Mouse (Mus musculus) limb, embryonic 14.5 days (tissue): ENCODE data around the gene Ranbp10. TPM values are rescaled to one million over a fixed set of nuclear protein-coding genes. Genes with fewer than 3 reads are reported as not detected.

ENCODE experiments used
- ATAC-seq: fragments of 200-750 bp; cut with Nextera tagmentation; 2 replicates; pipeline ENCODE4 v1.8.0; 2017; ENCODE audit warnings: low read depth, moderate number of reproducible peaks, moderate TSS enrichment; ENCODE audit not compliant: low FRiP score
- DNase-seq: peaks from one replicate; pipeline ENCODE4 v3.0.0-alpha.2; 2015; ENCODE audit warnings: low spot score
- H3K27ac ChIP-seq: fragments of 300-500 bp; sonication (generic); replicated peaks from 2 replicates; pipeline ENCODE4 v1.5.1; 2014; ENCODE audit warnings: low read depth, mild to moderate bottlenecking, low read length, moderate library complexity, mixed read lengths
- H3K27me3 ChIP-seq: fragments of 300-500 bp; sonication (generic); 2 replicates; pipeline ENCODE4 v1.6.1; 2014; ENCODE audit warnings: low read length, mixed read lengths; ENCODE audit not compliant: control insufficient read depth, insufficient read depth
- H3K36me3 ChIP-seq: fragments of 300-500 bp; sonication (generic); 2 replicates; pipeline ENCODE4 v1.6.1; 2014; ENCODE audit warnings: mild to moderate bottlenecking, low read length, moderate library complexity, mixed read lengths; ENCODE audit not compliant: control insufficient read depth, insufficient read depth
- H3K4me1 ChIP-seq: fragments of 300-500 bp; sonication (generic); 2 replicates; pipeline ENCODE4 v1.6.1; 2014; ENCODE audit warnings: antibody characterized with exemption, low read length, mixed read lengths; ENCODE audit not compliant: control insufficient read depth, insufficient read depth
- H3K4me2 ChIP-seq: fragments of 300-500 bp; sonication (generic); replicated peaks from 2 replicates; pipeline ENCODE4 v1.6.1; 2014; ENCODE audit warnings: low read depth, mild to moderate bottlenecking, low read length, moderate library complexity; ENCODE audit not compliant: severe bottlenecking
- H3K4me3 ChIP-seq: fragments of 300-500 bp; sonication (generic); replicated peaks from 2 replicates; pipeline ENCODE4 v1.5.1; 2014; ENCODE audit warnings: low read length
- H3K9ac ChIP-seq: fragments of 300-500 bp; sonication (generic); 2 replicates; pipeline ENCODE4 v1.6.1; 2014; ENCODE audit warnings: mild to moderate bottlenecking, low read depth, low read length, moderate library complexity; ENCODE audit not compliant: severe bottlenecking
- H3K9me3 ChIP-seq: fragments of 300-500 bp; sonication (generic); 2 replicates; pipeline ENCODE4 v1.6.1; 2016; ENCODE audit warnings: low read length; ENCODE audit not compliant: control insufficient read depth
- POLR2A ChIP-seq: fragments of 200-500 bp; IDR thresholded peaks from 2 replicates; pipeline ENCODE4 v1.8.0; 2012; ENCODE audit warnings: inconsistent platforms, mild to moderate bottlenecking, moderate library complexity, borderline replicate concordance; ENCODE audit not compliant: insufficient read depth, insufficient read length; ENCODE audit errors: extremely low read depth
- WGBS: fragments of 180-500 bp; shearing (Covaris S2); extraction: QIAGEN DNeasy Blood & Tissue Kit; methylation state at CpG from one replicate; pipeline ENCODE4 v1.1.7; 2014; 5-methylcytosine and 5-hydroxymethylcytosine counted together
- polyA plus RNA-seq, 2 experiments: library from polyadenylated mRNA; depleted of rRNA in 1 of 2; stranded (reverse) in 1 of 2; unstranded in 1 of 2; fragments of >200 nt; fragmentation: Nextera tagmentation in 1 of 2; extraction: Ambion mirVana in 1 of 2; gene quantifications; 2 replicates each; pipeline versions ENCODE4 v1.2.1 to v1.2.3; 2012 to 2014

Ranbp10 gene
- polyA plus RNA-seq, 2 experiments = 12.2 to 31.3 TPM

DNA sequence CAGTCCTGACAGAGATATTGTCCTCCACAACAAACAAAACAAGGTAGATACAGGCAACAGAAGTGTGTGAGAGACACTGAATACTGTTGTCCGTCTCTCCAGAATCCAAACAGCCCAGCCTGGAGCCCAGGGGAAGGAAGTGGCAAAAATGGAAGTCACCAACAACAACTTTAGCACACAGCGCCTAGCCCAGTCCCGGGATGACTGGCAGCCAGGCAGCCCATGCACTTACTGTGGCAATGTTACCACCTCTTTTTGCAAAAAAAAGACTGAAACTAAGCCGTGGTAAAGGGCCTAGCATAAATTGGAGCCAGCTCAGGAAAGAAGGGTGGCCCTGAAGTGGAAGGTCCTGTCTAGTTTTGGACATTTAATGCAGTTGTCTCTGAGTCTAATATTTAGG, 771 bp downstream of the Ranbp10 start:
- no peak for ATAC-seq

DNA sequence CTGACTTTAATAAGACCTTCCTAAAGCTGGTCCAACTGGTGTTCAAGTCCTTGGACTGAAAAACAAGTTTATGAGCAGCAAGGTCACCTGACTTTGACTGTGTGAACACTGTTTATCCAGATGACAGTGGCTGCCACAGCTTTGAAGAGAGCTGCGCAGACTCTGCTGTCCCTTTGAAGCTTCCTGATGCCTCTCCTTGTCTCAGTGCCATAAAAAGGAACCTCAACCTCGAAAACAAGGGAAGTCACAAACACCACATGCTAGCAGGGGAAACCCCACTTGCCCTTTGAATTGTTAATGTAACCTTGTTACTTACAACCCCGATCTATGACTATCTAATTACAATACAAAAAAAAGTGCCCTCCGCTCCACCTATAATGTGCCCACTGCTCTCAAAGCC, 1.6 kb downstream of the Ranbp10 start:
- ATAC-seq (no peak), DNase-seq (no peak)
- no peak for TF ChIP-seq POLR2A
- Histone ChIP-seq H3K27me3 (no peaks in the 10 kb centered on the region), H3K36me3 (peaks cover 37% of the 10 kb centered on the region), H3K4me3 (no peak overlapping the region), H3K4me1 (peaks cover 4% of the 10 kb centered on the region; the same call in 1 of the 2 replicates), H3K4me2 (peak overlapping the region; percentile 80), H3K9me3 (no peaks in the 10 kb centered on the region), H3K27ac (no peak overlapping the region), H3K9ac (no peak overlapping the region)
- whole genome bisulfite sequencing = 69% methylated on average over 4 of the region's 4 CpGs

More for the DNA sequence above, 771 bp downstream of the Ranbp10 start:
- Histone ChIP-seq H3K4me3 (peak overlapping the region; percentile 97), H3K4me2 (peak overlapping the region; percentile 80), H3K27ac (0 out of 2 replicates have a peak overlapping the region, but pooled peaks have one; percentile 26), H3K9me3 (no peaks in the 10 kb centered on the region), H3K4me1 (peaks cover 4% of the 10 kb centered on the region; the same call in 1 of the 2 replicates), H3K27me3 (no peaks in the 10 kb centered on the region), H3K36me3 (peaks cover 28% of the 10 kb centered on the region), H3K9ac (peak overlapping the region; percentile 88)
- WGBS = 11% methylated on average over 4 of the region's 4 CpGs
- TF ChIP-seq POLR2A = no peak
- no peak for DNase-seq

DNA sequence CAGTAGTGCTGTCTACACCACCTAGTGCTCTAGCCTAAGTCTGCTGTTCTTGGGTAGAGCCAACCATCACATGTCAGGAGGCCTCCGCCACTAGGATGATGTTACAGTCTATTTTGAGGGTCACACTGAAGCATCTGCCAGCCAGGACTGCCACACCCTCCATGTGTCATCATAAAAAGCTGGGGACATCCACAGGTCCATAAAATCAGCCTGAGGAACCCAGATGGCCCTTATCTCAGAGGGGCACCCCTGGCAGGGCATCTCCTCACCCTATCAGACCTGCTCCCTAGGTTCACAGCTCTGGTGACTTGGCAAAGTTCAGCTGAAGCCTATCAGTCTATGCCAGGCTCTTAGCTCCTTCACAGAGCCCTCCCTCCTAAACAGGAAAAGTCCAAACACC, 6.2 kb downstream of the Ranbp10 start:
- no peaks in the 10 kb centered on the region for H3K27me3 ChIP-seq
- TF ChIP-seq POLR2A = no peak
- H3K9ac ChIP-seq = no peak overlapping the region
- no peak for DNase-seq
- H3K9me3 ChIP-seq = no peaks in the 10 kb centered on the region
- no peak overlapping the region for H3K4me2 ChIP-seq
- peaks cover 47% of the 10 kb centered on the region for H3K36me3 ChIP-seq
- peaks cover 2% of the 10 kb centered on the region; the same call in 1 of the 2 replicates for H3K4me1 ChIP-seq
- no peak overlapping the region for H3K27ac ChIP-seq
- 100% methylated on average over 1 of the region's 1 CpGs for WGBS
- no peak for ATAC-seq
- no peak overlapping the region for H3K4me3 ChIP-seq

DNA sequence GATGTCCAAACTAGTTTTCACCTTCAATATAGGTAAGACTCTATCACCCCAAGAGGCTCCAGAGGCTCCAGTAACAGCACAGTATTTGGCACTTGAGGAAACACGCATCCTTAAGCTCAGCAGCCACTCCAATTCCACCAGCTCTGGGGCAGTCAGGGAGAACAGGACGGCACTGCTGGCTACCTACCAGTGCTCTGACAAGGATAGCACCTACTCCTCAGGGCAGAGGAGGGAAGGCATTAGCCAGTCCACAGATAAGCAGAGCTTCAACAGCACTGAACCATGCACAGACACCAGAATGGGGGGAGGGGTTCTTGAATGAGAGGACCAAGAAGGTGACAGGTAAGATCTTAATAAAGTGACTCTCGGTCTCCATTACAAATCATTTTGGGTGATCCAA, 7.5 kb downstream of the Ranbp10 start:
- DNase-seq (no peak), ATAC-seq (no peak)
- WGBS = 89% methylated on average over 3 of the region's 3 CpGs
- H3K9ac ChIP-seq = no peak overlapping the region
- no peak overlapping the region for H3K4me3 ChIP-seq
- no peaks in the 10 kb centered on the region for H3K9me3 ChIP-seq
- no peaks in the 10 kb centered on the region for H3K27me3 ChIP-seq
- no peak overlapping the region for H3K4me2 ChIP-seq
- H3K36me3 ChIP-seq = peaks cover 45% of the 10 kb centered on the region
- TF ChIP-seq POLR2A = no peak
- H3K27ac ChIP-seq = no peak overlapping the region
- no peaks in the 10 kb centered on the region for H3K4me1 ChIP-seq

DNA sequence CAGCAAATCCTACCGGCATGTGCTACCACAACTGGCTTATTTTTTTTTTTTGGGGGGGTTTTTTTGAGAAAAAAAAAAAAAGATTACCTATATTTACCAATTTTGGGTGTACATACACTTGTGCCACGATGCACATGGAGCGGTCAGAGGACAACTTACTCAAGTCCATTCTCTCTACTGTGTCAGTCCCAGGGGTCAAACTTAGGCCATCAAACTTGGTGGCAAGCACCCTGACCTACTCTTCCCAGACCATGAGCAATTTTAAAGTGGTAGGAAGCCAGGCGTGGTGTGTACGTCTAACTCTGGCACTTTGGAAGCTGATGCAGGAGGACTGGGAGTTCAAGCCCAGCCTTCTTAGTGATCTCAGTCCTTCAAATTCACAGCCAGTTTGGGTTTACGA, 13.9 kb downstream of the Ranbp10 start:
- H3K9me3 ChIP-seq = no peaks in the 10 kb centered on the region
- H3K27ac ChIP-seq = no peak overlapping the region
- ATAC-seq = no peak
- no peak overlapping the region for H3K9ac ChIP-seq
- H3K4me1 ChIP-seq = no peaks in the 10 kb centered on the region
- no peak overlapping the region for H3K4me3 ChIP-seq
- no peaks in the 10 kb centered on the region for H3K27me3 ChIP-seq
- peaks cover 23% of the 10 kb centered on the region for H3K36me3 ChIP-seq
- H3K4me2 ChIP-seq = no peak overlapping the region
- WGBS = 96% methylated on average over 6 of the region's 6 CpGs
- no peak for TF ChIP-seq POLR2A
- DNase-seq = no peak

DNA sequence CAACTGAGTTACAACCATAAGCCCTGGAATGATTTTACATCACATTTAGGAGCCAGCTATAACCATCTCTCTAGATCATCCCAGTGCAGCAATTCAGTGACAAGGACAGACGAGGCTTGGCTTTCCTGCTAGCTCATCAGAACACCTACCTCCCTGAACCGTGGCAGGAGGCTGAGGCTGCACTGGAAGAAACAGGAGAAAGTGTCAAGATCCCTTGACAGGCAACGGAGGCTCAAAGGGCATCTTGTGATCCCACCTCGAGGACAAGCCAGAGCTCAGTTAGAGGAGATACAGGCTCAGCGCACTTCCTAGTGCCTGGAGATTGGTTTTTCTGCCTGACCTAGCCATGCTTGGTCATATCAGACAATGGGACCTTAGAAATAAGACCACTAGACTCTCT, 14.6 kb downstream of the Ranbp10 start:
- Histone ChIP-seq H3K4me2 (no peak overlapping the region), H3K4me3 (no peak overlapping the region), H3K9ac (no peak overlapping the region), H3K27me3 (no peaks in the 10 kb centered on the region), H3K4me1 (no peaks in the 10 kb centered on the region), H3K27ac (no peak overlapping the region), H3K9me3 (no peaks in the 10 kb centered on the region), H3K36me3 (peaks cover 23% of the 10 kb centered on the region)
- WGBS = 81% methylated on average over 5 of the region's 5 CpGs
- ATAC-seq (no peak), DNase-seq (no peak)
- no peak for TF ChIP-seq POLR2A
